Mouse (Mus musculus) cortical plate, adult 2 months (tissue): Measurements from ENCODE around the gene Snrk.

Source experiments
- CTCF ChIP-seq: fragments of 200-500 bp; IDR thresholded peaks from 2 replicates; pipeline ENCODE4 v1.5.1; 2011; ENCODE audit warnings: mild to moderate bottlenecking, control low read depth, low read length; ENCODE audit not compliant: insufficient read depth; ENCODE audit errors: extremely low read depth
- POLR2A ChIP-seq: fragments of 200-500 bp; IDR thresholded peaks from 2 replicates; pipeline ENCODE4 v1.6.1; 2011; ENCODE audit warnings: mild to moderate bottlenecking, low read length, control low read depth; ENCODE audit not compliant: insufficient read depth; ENCODE audit errors: extremely low read depth

DNA sequence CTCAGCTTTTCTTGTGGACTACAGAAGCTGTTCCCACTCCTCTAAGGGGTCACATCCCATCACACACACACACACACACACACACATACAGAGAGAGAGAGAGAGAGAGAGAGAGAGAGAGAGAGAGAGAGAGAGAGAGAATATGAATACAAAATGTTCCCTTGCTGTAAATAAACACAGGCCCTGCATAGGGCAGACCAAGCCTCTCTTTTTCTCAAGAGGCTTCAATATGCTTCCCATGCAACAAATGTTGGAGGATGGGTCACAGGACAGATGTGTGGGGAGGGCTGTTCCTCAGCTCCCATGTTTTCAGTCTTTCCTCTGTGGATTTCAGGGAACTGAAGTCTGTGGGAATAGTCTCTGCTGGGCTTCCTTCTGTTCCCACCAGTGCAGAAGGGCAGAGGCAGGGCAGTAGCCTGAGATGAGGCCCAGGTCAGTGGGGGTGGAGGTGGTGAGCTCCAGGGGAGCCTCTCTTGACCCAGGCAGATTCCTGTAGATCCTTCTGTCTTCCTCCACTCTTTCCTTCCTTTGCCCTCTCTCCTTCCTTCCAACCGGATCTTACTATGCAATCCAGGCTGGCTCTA is 69.7 kb downstream of the Snrk start:
- TF ChIP-seq CTCF (no peak), POLR2A (no peak)
